Mouse (Mus musculus) heart, embryonic 16.5 days (tissue): ENCODE measurements around the gene Ppp1r32. TPM values are rescaled to one million over a fixed set of nuclear protein-coding genes. Genes with fewer than 3 reads are reported as not detected.

Experiments
- ATAC-seq: fragments of 200-750 bp; cut with Nextera tagmentation; replicated peaks from 2 replicates; pipeline ENCODE4 v1.8.0; 2017; ENCODE audit warnings: moderate number of reproducible peaks; ENCODE audit not compliant: insufficient read depth, low FRiP score; ENCODE audit errors: extremely low read depth
- H3K27ac ChIP-seq: fragments of 300-500 bp; sonication (generic); 2 replicates; pipeline ENCODE4 v1.5.1; 2014; ENCODE audit warnings: mild to moderate bottlenecking, low read length, control low read depth, moderate library complexity
- H3K27me3 ChIP-seq: fragments of 300-500 bp; sonication (generic); 2 replicates; pipeline ENCODE4 v1.6.1; 2014; ENCODE audit warnings: low read length, mixed read lengths; ENCODE audit not compliant: control insufficient read depth, insufficient read depth
- H3K36me3 ChIP-seq: fragments of 300-500 bp; sonication (generic); 2 replicates; pipeline ENCODE4 v1.6.1; 2014; ENCODE audit not compliant: control insufficient read depth, insufficient read depth
- H3K4me1 ChIP-seq: fragments of 300-500 bp; sonication (generic); 2 replicates; pipeline ENCODE4 v1.6.1; 2014; ENCODE audit warnings: low read length, mixed read lengths; ENCODE audit not compliant: control insufficient read depth, insufficient read depth
- H3K4me2 ChIP-seq: fragments of 300-500 bp; sonication (generic); 2 replicates; pipeline ENCODE4 v1.6.1; 2014; ENCODE audit warnings: low read depth, mild to moderate bottlenecking, control low read depth, low read length
- H3K4me3 ChIP-seq: fragments of 300-500 bp; sonication (generic); 2 replicates; pipeline ENCODE4 v1.5.1; 2014; ENCODE audit warnings: mild to moderate bottlenecking, control low read depth, low read length
- H3K9ac ChIP-seq: fragments of 300-500 bp; sonication (generic); 2 replicates; pipeline ENCODE4 v1.6.1; 2014; ENCODE audit warnings: low read length, control low read depth
- H3K9me3 ChIP-seq: fragments of 300-500 bp; sonication (generic); replicated peaks from 2 replicates; pipeline ENCODE4 v1.6.1; 2016; ENCODE audit warnings: low read length; ENCODE audit not compliant: control insufficient read depth
- WGBS: fragments of 180-500 bp; shearing (Covaris S2); extraction: QIAGEN DNeasy Blood & Tissue Kit; methylation state at CpG from one replicate; pipeline ENCODE4 v1.1.7; 2014; 5-methylcytosine and 5-hydroxymethylcytosine counted together
- polyA plus RNA-seq: library from polyadenylated mRNA; unstranded; fragments of >200 nt; fragmentation: Nextera tagmentation; extraction: Ambion mirVana; gene quantifications from 2 replicates; pipeline ENCODE4 v1.2.1, GENCODE M21; 2015

The Ppp1r32 gene
- polyA plus RNA-seq, 1 experiment from 2014 or later, result 0.13 TPM

GRCm38 (mm10) chr19:10502571-10502970 lies 19.8 kb upstream of the Ppp1r32 start:
- no peak overlapping the region for H3K4me3 ChIP-seq
- H3K36me3 ChIP-seq, result peaks cover 9% of the 10 kb centered on the region
- ATAC-seq, result no peak
- no peaks in the 10 kb centered on the region for H3K4me1 ChIP-seq
- H3K27me3 ChIP-seq, result no peaks in the 10 kb centered on the region
- H3K27ac ChIP-seq, result no peak overlapping the region
- H3K9ac ChIP-seq, result no peak overlapping the region
- no peaks in the 10 kb centered on the region for H3K9me3 ChIP-seq
- WGBS, result 7% methylated on average over 4 of the region's 4 CpGs
- H3K4me2 ChIP-seq, result no peak overlapping the region

- H3K9me3 ChIP-seq, result no peaks in the 10 kb centered on the region
- H3K27ac ChIP-seq, result no peak overlapping the region
- ATAC-seq, result no peak
- no peaks in the 10 kb centered on the region for H3K4me1 ChIP-seq
- H3K4me2 ChIP-seq, result no peak overlapping the region
- no peak overlapping the region for H3K4me3 ChIP-seq
- no peak overlapping the region for H3K9ac ChIP-seq
- WGBS, result 82% methylated on average over 8 of the region's 8 CpGs
- peaks cover 9% of the 10 kb centered on the region for H3K36me3 ChIP-seq
- no peaks in the 10 kb centered on the region for H3K27me3 ChIP-seq
Measured at GRCm38 (mm10) chr19:10500581-10500980, 17.9 kb upstream of the Ppp1r32 start.

- no peaks in the 10 kb centered on the region for H3K27me3 ChIP-seq
- no peak overlapping the region for H3K9ac ChIP-seq
- H3K4me2 ChIP-seq, result no peak overlapping the region
- H3K27ac ChIP-seq, result no peak overlapping the region
- H3K4me3 ChIP-seq, result no peak overlapping the region
- H3K9me3 ChIP-seq, result no peaks in the 10 kb centered on the region
- ATAC-seq, result no peak
- 48% methylated on average over 8 of the region's 8 CpGs for WGBS
- peaks cover 5% of the 10 kb centered on the region; the same call in 1 of the 2 replicates for H3K36me3 ChIP-seq
- H3K4me1 ChIP-seq, result no peaks in the 10 kb centered on the region
Measured at GRCm38 (mm10) chr19:10497512-10498160, 14.9 kb upstream of the Ppp1r32 start.

- no peak overlapping the region for H3K4me3 ChIP-seq
- no peak overlapping the region for H3K27ac ChIP-seq
- H3K9ac ChIP-seq, result no peak overlapping the region
- H3K27me3 ChIP-seq, result no peaks in the 10 kb centered on the region
- 60% methylated on average over 2 of the region's 2 CpGs for WGBS
- H3K9me3 ChIP-seq, result no peaks in the 10 kb centered on the region
- H3K36me3 ChIP-seq, result peaks cover 5% of the 10 kb centered on the region; the same call in 1 of the 2 replicates
- H3K4me2 ChIP-seq, result no peak overlapping the region
- no peak for ATAC-seq
- no peaks in the 10 kb centered on the region for H3K4me1 ChIP-seq
Measured at GRCm38 (mm10) chr19:10496976-10497375, 14.2 kb upstream of the Ppp1r32 start.

- Histone ChIP-seq H3K9ac (no peak overlapping the region), H3K27ac (no peak overlapping the region), H3K4me2 (no peak overlapping the region), H3K36me3 (peaks cover 3% of the 10 kb centered on the region; the same call in 1 of the 2 replicates), H3K9me3 (no peaks in the 10 kb centered on the region), H3K27me3 (peaks cover 4% of the 10 kb centered on the region; the same call in 1 of the 2 replicates), H3K4me3 (no peak overlapping the region), H3K4me1 (no peaks in the 10 kb centered on the region)
- WGBS, result 87% methylated on average over 1 of the region's 1 CpGs
- ATAC-seq, result no peak
Measured at GRCm38 (mm10) chr19:10495670-10496069, 12.9 kb upstream of the Ppp1r32 start.

- Histone ChIP-seq H3K27me3 (peaks cover 41% of the 10 kb centered on the region), H3K4me2 (no peak overlapping the region), H3K4me3 (no peak overlapping the region), H3K27ac (no peak overlapping the region), H3K4me1 (peaks cover 4% of the 10 kb centered on the region), H3K9me3 (no peaks in the 10 kb centered on the region), H3K36me3 (no peaks in the 10 kb centered on the region), H3K9ac (no peak overlapping the region)
- peak; percentile 70; the same call in 1 of the 2 replicates for ATAC-seq
- 21% methylated on average over 9 of the region's 9 CpGs for WGBS
Measured at GRCm38 (mm10) chr19:10486264-10486738, 3.6 kb upstream of the Ppp1r32 start.

GRCm38 (mm10) chr19:10479541-10479940 lies 3.2 kb downstream of the Ppp1r32 start:
- no peaks in the 10 kb centered on the region for H3K9me3 ChIP-seq
- H3K4me3 ChIP-seq, result no peak overlapping the region
- no peak for ATAC-seq
- WGBS, result 31% methylated on average over 4 of the region's 4 CpGs
- no peak overlapping the region for H3K27ac ChIP-seq
- H3K36me3 ChIP-seq, result no peaks in the 10 kb centered on the region
- H3K4me2 ChIP-seq, result no peak overlapping the region
- peaks cover 30% of the 10 kb centered on the region for H3K27me3 ChIP-seq
- H3K4me1 ChIP-seq, result peaks cover 4% of the 10 kb centered on the region
- no peak overlapping the region for H3K9ac ChIP-seq

- no peaks in the 10 kb centered on the region for H3K36me3 ChIP-seq
- no peak overlapping the region for H3K4me2 ChIP-seq
- no peak overlapping the region for H3K9ac ChIP-seq
- no peak overlapping the region for H3K27ac ChIP-seq
- WGBS, result 26% methylated on average over 6 of the region's 6 CpGs
- no peaks in the 10 kb centered on the region for H3K9me3 ChIP-seq
- H3K4me1 ChIP-seq, result peaks cover 3% of the 10 kb centered on the region; the same call in 1 of the 2 replicates
- H3K27me3 ChIP-seq, result peaks cover 33% of the 10 kb centered on the region
- no peak overlapping the region for H3K4me3 ChIP-seq
- ATAC-seq, result no peak; the same call in 1 of the 2 replicates
Measured at GRCm38 (mm10) chr19:10473779-10474178, 8.9 kb downstream of the Ppp1r32 start.

GRCm38 (mm10) chr19:10472958-10473357 lies 9.8 kb downstream of the Ppp1r32 start:
- no peak overlapping the region for H3K27ac ChIP-seq
- H3K4me1 ChIP-seq, result peaks cover 3% of the 10 kb centered on the region; the same call in 1 of the 2 replicates
- no peaks in the 10 kb centered on the region for H3K9me3 ChIP-seq
- 75% methylated on average over 3 of the region's 3 CpGs for WGBS
- H3K4me2 ChIP-seq, result no peak overlapping the region
- H3K36me3 ChIP-seq, result no peaks in the 10 kb centered on the region
- H3K27me3 ChIP-seq, result peaks cover 26% of the 10 kb centered on the region
- H3K4me3 ChIP-seq, result no peak overlapping the region
- no peak for ATAC-seq
- no peak overlapping the region for H3K9ac ChIP-seq
